Mouse (Mus musculus) olfactory bulb, adult 2 months (tissue): ENCODE results near the gene Stx8.

Source experiments
- CTCF ChIP-seq: fragments of 200-500 bp; IDR thresholded peaks from 2 replicates; pipeline ENCODE4 v1.5.1; 2012; ENCODE audit warnings: low read depth, mild to moderate bottlenecking, low read length, moderate library complexity; ENCODE audit not compliant: insufficient read depth
- POLR2A ChIP-seq: fragments of 200-500 bp; IDR thresholded peaks from 2 replicates; pipeline ENCODE4 v1.6.1; 2012; ENCODE audit warnings: mild to moderate bottlenecking, low read depth, low read length, moderate library complexity; ENCODE audit not compliant: insufficient read depth

GRCm38 (mm10) chr11:68222209-68222608 is 256.2 kb downstream of the Stx8 start:
- TF ChIP-seq CTCF (no peak), POLR2A (no peak)
